Mouse (Mus musculus) neural tube, embryonic 11.5 days (tissue): Measurements from ENCODE around the gene Rnf220. TPM values are rescaled to one million over a fixed set of nuclear protein-coding genes. Genes with fewer than 3 reads are reported as not detected.
"Not testable (repeated sequence)": the region's sequence is repeated elsewhere in the genome, so short reads cannot be mapped to it uniquely, and the experiment has no call there.

Experiments
- ATAC-seq: fragments of 200-750 bp; cut with Nextera tagmentation; 2 replicates; pipeline ENCODE4 v1.8.0; 2017; ENCODE audit warnings: moderate number of reproducible peaks, mild to moderate bottlenecking, moderate TSS enrichment, moderate library complexity; ENCODE audit not compliant: insufficient read depth, low FRiP score, low TSS enrichment
- DNase-seq: peaks from one replicate; pipeline ENCODE4 v3.0.0-alpha.2; 2015; ENCODE audit warnings: low spot score
- H3K27ac ChIP-seq: fragments of 300-500 bp; sonication (generic); 2 replicates; pipeline ENCODE4 v1.5.1; 2014; ENCODE audit warnings: low read depth, mild to moderate bottlenecking, low read length
- H3K27me3 ChIP-seq: fragments of 300-500 bp; sonication (generic); 2 replicates; pipeline ENCODE4 v1.6.1; 2014; ENCODE audit warnings: mild to moderate bottlenecking, low read length, mixed read lengths; ENCODE audit not compliant: control insufficient read depth, insufficient read depth
- H3K36me3 ChIP-seq: fragments of 300-500 bp; sonication (generic); 2 replicates; pipeline ENCODE4 v1.6.1; 2014; ENCODE audit warnings: mild to moderate bottlenecking, low read length, moderate library complexity, mixed read lengths; ENCODE audit not compliant: control insufficient read depth, insufficient read depth
- H3K4me1 ChIP-seq: fragments of 300-500 bp; sonication (generic); 2 replicates; pipeline ENCODE4 v1.6.1; 2014; ENCODE audit warnings: low read length, mixed read lengths; ENCODE audit not compliant: control insufficient read depth, insufficient read depth
- H3K4me2 ChIP-seq: fragments of 300-500 bp; sonication (generic); 2 replicates; pipeline ENCODE4 v1.6.1; 2014; ENCODE audit warnings: low read depth, mild to moderate bottlenecking, moderate library complexity
- H3K4me3 ChIP-seq: fragments of 300-500 bp; sonication (generic); 2 replicates; pipeline ENCODE4 v1.5.1; 2014; ENCODE audit warnings: low read depth, low read length
- H3K9ac ChIP-seq: fragments of 300-500 bp; sonication (generic); 2 replicates; pipeline ENCODE4 v1.6.1; 2014; ENCODE audit warnings: mild to moderate bottlenecking, low read length
- H3K9me3 ChIP-seq: fragments of 300-500 bp; sonication (generic); 2 replicates; pipeline ENCODE4 v1.6.1; 2016; ENCODE audit warnings: low read length; ENCODE audit not compliant: control insufficient read depth
- WGBS: fragments of 180-500 bp; shearing (Covaris S2); extraction: QIAGEN DNeasy Blood & Tissue Kit; methylation state at CpG from one replicate; pipeline ENCODE4 v1.1.7; 2014; 5-methylcytosine and 5-hydroxymethylcytosine counted together
- polyA plus RNA-seq: library from polyadenylated mRNA; unstranded; fragments of >200 nt; fragmentation: Nextera tagmentation; extraction: Ambion mirVana; gene quantifications from 2 replicates; pipeline ENCODE4 v1.2.1, GENCODE M21; 2014

Gene Rnf220
- polyA plus RNA-seq, 1 experiment from 2014 or later, result 76.8 TPM

DNA sequence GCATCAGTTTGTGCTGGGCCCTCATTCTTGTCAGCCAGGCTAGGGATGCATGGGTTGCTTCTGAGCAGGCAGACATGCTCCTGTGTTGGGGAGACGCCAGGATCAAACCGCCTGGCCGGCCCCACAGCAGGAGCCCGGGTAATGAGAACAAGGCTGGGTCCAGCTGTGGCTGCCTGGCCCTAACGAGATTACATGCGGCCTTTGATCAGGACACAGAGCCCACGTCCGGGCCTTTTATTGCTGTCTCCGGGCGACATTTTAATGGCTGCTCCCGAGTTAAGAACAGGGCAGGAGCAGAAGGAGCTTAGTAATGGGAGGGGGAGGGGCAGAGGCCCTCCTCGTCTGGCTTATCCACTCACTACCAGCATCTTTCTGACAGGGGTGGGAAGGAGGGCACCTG lies 224.4 kb downstream of the Rnf220 start:
- 4% methylated on average over 12 of the region's 12 CpGs for WGBS
- DNase-seq, result peak; percentile 72

DNA sequence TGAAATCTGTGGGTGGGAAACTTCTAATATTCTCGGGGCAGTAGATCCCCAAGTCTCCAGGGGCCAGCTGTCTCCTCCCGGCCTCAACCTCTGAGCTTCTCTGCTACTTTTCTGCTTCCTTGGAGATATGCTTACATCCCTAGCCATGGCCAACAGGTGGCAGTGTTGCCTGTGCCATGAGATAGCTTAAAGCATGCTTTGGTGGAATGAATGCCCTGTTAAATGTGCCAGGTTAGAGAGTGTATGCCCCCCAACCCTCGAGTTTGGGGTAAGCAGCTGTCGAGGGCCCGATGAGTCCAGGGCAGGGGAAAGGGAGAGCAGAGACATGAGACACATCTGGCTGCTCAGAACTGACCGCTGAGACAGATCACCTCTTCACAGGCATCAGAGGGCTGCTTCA lies 226.6 kb downstream of the Rnf220 start:
- Histone ChIP-seq H3K4me3 (no peak overlapping the region), H3K36me3 (peaks cover 14% of the 10 kb centered on the region), H3K9ac (no peak overlapping the region), H3K4me1 (peaks cover 12% of the 10 kb centered on the region), H3K4me2 (no peak overlapping the region), H3K27ac (no peak overlapping the region), H3K9me3 (peaks cover 2% of the 10 kb centered on the region; the same call in 1 of the 2 replicates), H3K27me3 (no peaks in the 10 kb centered on the region)
- DNase-seq (peak; percentile 79), ATAC-seq (no peak)
- 14% methylated on average over 6 of the region's 6 CpGs for WGBS

More for the DNA sequence above, 224.4 kb downstream of the Rnf220 start:
- peak overlapping the region; percentile 76 for H3K27ac ChIP-seq
- peaks cover 25% of the 10 kb centered on the region for H3K36me3 ChIP-seq
- H3K9ac ChIP-seq, result no peak overlapping the region; the same call in 1 of the 2 replicates
- ATAC-seq, result peak; percentile 59
- no peak overlapping the region for H3K4me3 ChIP-seq
- H3K4me2 ChIP-seq, result no peak overlapping the region
- peaks cover 2% of the 10 kb centered on the region; the same call in 1 of the 2 replicates for H3K9me3 ChIP-seq
- no peaks in the 10 kb centered on the region for H3K27me3 ChIP-seq
- peaks cover 16% of the 10 kb centered on the region for H3K4me1 ChIP-seq

DNA sequence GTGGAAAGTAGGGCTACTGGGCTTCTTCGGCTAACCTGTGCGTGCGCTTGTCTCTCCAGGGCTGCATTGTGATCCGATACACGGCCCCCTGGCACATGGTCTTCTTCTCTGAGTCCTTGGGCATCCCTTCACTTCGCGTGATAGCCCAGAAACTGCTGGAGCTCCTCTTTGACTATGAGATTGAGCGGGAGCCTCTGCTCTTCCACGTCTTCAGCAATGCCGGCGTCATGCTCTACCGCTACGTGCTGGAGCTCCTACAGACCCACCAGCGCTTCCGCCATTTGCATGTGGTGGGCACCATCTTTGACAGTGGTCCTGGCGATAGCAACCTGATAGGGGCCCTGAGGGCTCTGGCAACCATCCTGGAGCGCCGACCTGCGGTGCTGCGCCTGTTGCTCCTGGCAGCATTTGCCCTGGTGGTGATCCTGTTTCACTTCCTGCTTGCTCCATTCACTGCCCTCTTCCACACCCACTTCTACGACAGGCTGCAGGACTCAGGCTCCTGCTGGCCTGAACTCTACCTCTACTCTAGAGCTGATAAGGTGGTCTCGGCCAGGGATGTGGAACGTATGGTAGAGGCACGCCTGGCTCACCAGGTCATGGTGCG lies 228.9 kb downstream of the Rnf220 start:
- no peak overlapping the region for H3K27ac ChIP-seq
- ATAC-seq, result no peak
- 84% methylated on average over 25 of the region's 25 CpGs for WGBS

DNA sequence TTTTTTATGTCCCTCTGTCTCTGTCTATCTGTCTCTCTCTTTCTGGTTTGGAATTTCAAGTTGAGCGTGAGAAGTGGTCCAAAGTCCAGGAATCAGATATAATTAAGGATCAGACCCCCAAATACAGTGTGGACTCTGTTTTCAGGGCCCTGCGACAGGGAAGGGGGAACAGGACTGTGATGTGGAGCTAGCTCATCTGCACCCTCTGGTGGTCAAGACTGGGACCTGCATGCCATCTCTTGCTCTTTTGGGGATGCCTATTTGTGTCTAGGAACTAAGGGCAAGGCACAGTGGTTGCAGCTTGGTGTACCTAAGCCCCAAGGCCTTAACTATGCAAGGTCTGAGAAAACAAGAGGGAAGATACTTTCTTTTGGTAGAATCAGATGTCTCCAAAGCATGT lies 229.6 kb downstream of the Rnf220 start:
- no peak overlapping the region for H3K4me3 ChIP-seq
- WGBS, result 2% methylated on average over 2 of the region's 2 CpGs
- peaks cover 1% of the 10 kb centered on the region for H3K4me1 ChIP-seq
- no peaks in the 10 kb centered on the region for H3K36me3 ChIP-seq
- H3K9ac ChIP-seq, result no peak overlapping the region
- no peaks in the 10 kb centered on the region for H3K27me3 ChIP-seq
- H3K9me3 ChIP-seq, result no peaks in the 10 kb centered on the region
- no peak overlapping the region for H3K4me2 ChIP-seq
- peak; percentile 83 for DNase-seq
- no peak overlapping the region for H3K27ac ChIP-seq
- ATAC-seq, result 0 out of 2 replicates have a peak, but pooled peaks have one; percentile 11

More for the DNA sequence above, 228.9 kb downstream of the Rnf220 start:
- H3K36me3 ChIP-seq, result peaks cover 2% of the 10 kb centered on the region
- no peaks in the 10 kb centered on the region for H3K27me3 ChIP-seq
- H3K9ac ChIP-seq, result no peak overlapping the region
- H3K4me2 ChIP-seq, result no peak overlapping the region
- DNase-seq, result no peak
- H3K9me3 ChIP-seq, result no peaks in the 10 kb centered on the region
- peaks cover 8% of the 10 kb centered on the region for H3K4me1 ChIP-seq
- no peak overlapping the region for H3K4me3 ChIP-seq

DNA sequence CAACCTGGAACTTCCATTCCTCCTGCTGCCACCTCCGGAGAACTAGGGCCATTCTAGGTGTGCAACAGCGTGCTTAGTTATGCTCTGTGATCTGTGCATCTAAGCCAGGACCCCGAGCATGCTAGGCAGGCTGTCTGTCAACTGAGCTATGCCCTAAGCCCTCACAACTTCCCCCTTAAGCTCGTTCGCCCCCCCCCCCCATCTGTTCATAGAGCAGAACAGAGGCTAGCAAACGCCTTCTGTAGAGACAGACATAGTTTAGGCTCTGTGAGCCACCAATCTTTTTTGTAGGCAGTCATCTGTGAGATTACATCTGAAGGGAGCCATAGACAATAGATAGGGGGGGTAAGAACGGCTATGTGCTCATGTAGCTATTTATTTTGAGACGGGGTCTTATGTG lies 233.9 kb downstream of the Rnf220 start:
- no peak overlapping the region for H3K9ac ChIP-seq
- H3K27ac ChIP-seq, result no peak overlapping the region
- no peaks in the 10 kb centered on the region for H3K36me3 ChIP-seq
- 80% methylated on average over 8 of the region's 8 CpGs for WGBS
- H3K4me1 ChIP-seq, result no peaks in the 10 kb centered on the region
- no peak overlapping the region for H3K4me2 ChIP-seq
- H3K27me3 ChIP-seq, result no peaks in the 10 kb centered on the region
- no peaks in the 10 kb centered on the region for H3K9me3 ChIP-seq
- H3K4me3 ChIP-seq, result no peak overlapping the region
- DNase-seq, result no peak
- no peak for ATAC-seq

DNA sequence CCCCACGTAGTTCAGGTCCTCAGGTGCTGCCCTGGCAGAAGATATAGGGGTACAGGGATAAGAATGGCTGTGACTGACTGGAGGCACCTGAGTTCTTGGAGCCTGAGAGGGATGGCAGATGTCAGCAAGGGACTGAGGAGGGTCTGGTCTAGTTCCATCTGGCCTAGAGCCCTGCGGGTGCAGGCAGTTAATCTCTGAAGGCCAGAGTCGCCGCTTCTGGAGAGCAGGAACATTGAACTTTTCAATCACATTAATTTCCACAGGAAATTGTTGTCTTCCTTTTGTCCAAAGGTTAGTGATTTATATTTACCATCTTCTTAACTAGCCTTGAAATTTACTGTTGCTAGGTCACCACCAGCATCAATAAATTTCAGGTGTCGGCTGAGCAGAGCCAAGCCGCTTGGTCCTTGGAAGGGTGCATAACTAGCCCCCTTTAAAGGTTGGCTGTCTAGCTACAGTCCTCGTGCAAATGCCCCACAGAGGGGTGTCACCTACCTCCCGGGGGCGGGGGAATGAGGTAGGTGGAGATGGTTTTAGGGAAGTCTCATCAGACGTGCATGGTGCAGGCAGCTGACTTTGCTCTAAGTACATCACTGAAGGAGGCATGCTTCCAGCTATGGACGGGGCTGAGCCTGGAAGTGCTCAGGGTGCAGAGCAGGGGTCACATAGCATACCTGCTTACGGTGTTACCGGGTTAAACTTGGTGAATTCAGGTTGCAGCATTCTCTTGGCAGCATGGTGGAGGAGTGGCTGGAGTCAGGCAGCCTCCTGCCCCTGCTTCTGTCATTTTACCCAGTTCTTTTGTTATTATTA lies 234.5 kb downstream of the Rnf220 start:
- H3K4me3 ChIP-seq, result no peak overlapping the region
- DNase-seq, result no peak
- H3K27me3 ChIP-seq, result no peaks in the 10 kb centered on the region
- H3K36me3 ChIP-seq, result no peaks in the 10 kb centered on the region
- no peaks in the 10 kb centered on the region for H3K9me3 ChIP-seq
- H3K27ac ChIP-seq, result no peak overlapping the region
- H3K4me2 ChIP-seq, result no peak overlapping the region
- H3K9ac ChIP-seq, result no peak overlapping the region
- WGBS, result 49% methylated on average over 13 of the region's 13 CpGs
- ATAC-seq, result no peak
- no peaks in the 10 kb centered on the region for H3K4me1 ChIP-seq

DNA sequence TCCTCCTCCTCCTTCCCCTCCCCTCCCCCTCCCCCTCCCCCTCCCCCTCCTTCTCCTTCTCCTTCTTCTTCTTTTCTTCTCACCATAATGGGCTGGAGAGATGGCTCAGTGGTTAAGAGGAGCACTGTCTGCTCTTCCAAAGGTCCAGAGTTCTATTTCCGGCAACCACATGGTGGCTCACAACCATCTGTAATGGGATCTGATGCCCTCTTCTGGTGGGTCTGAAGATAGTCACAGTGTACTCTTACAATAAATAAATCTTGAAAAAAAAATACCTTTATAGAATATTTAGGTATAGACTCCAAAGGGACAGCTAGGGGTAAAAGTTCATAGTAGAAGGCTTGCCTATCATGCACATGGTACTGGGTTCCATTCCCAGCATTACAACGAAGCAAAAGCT lies 235.6 kb downstream of the Rnf220 start:
- Histone ChIP-seq H3K27me3 (no peaks in the 10 kb centered on the region), H3K36me3 (no peaks in the 10 kb centered on the region), H3K4me1 (no peaks in the 10 kb centered on the region), H3K4me2 (no peak overlapping the region), H3K9ac (no peak overlapping the region), H3K4me3 (no peak overlapping the region), H3K27ac (no peak overlapping the region), H3K9me3 (no peaks in the 10 kb centered on the region)
- DNase-seq (no peak), ATAC-seq (no peak)
- 92% methylated on average over 2 of the region's 2 CpGs for WGBS

DNA sequence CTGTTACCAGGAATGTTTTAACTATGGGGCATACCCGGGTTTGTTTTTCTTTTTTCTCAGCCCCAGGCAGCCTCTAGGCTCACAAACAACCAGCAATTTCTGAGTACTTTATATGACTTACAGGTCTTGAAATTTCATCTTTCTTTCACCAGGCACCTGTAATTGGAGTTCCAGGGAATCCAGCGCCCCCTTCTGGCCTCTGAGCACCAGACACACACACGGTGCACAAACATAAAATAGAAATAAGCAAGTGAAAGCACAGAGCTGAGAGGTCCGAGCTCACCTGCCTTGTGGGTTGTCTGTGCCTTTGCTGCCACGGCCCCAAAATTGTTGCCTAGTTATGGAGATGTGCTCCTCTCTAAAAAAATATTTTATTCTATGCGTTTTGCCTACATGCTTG lies 236.9 kb downstream of the Rnf220 start:
- H3K36me3 ChIP-seq, H3K27ac ChIP-seq, ATAC-seq, DNase-seq, H3K9ac ChIP-seq, H3K9me3 ChIP-seq, H3K4me3 ChIP-seq, H3K4me1 ChIP-seq, H3K27me3 ChIP-seq, H3K4me2 ChIP-seq: not testable (repeated sequence)
- WGBS, result 77% methylated on average over 6 of the region's 6 CpGs

DNA sequence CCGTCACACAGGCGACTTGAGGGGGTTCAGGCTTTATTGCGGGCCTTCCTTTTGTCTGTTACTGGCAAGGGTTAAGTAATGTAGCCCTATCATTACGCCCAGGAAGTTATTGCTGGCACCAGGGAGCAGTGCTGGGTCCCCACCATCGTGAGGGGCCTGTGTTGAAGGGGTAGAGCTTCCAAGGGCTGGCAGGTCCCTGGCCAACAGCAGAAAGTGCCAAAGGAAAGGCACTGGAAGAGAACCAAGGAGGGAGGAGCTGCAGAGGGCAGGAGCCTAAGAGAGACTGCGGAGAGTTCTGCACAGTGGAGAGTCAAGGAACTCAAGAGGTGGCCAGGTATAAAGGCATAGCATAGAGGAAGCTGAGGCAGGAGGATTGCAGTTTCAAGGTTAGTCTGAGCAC lies 242.2 kb downstream of the Rnf220 start:
- DNase-seq (no peak), ATAC-seq (no peak)
- no peak overlapping the region for H3K9ac ChIP-seq
- H3K4me2 ChIP-seq, result no peak overlapping the region
- H3K4me1 ChIP-seq, result peaks cover 6% of the 10 kb centered on the region
- no peak overlapping the region for H3K4me3 ChIP-seq
- H3K27ac ChIP-seq, result no peak overlapping the region
- 42% methylated on average over 6 of the region's 6 CpGs for whole genome bisulfite sequencing
- H3K9me3 ChIP-seq, result no peaks in the 10 kb centered on the region
- no peaks in the 10 kb centered on the region; the same call in 1 of the 2 replicates for H3K27me3 ChIP-seq
- no peaks in the 10 kb centered on the region for H3K36me3 ChIP-seq
